In the genomic region with DNA sequence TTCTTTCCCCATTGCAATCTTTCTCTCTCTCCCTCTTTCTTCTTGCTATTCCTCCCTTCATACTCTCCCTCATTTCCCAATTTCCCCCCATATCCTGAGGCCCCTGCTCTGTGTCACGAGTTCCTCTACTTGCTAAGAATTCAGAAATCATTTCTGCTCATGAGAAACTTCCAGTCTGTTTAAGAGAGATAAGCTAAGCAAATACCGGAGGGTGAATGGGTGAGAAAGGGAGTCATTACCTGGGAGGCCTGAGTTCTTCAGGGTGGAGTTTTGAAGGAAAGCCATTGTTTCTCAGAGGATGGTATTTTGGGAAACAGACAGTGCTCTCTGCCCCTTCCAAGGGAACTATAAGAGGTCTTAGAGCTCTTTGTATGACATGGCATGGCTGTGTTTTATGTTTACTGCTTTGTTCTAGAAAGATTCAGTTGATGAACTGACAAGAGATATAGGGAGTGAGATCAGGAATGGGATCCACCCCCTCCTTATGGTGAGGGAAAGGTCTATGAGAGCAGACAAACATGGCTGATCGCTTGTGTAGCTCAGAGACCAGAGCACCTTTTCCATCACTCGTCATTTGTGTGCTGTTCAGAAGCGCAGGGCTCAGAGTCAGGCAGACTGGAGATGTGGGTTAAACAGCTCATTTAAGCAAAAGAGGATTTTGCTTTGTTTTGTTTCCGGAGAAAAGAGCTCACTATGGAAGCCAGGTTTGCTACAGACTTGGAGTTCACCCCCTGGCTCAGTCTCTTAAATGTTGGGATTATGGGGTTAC, we compare ENCODE assay signal across 20 mouse cellular contexts.
DNase-seq lines count a peak whose midpoint lies in the region; ATAC-seq lines count a peak whose summit lies in the region.
"Had no signal": no experiment of that assay in that cellular context is flagged by ENCODE, and none has a peak within 500 bp of the region (broad histone marks: within the 10 kb centered on the region; RNA-seq: fewer than 3 reads in every experiment).

No protein-coding gene starts in this region.

- ATAC-seq in hindbrain, embryonic 15.5 days (ENCODE audit: low FRiP score, low read depth): no peak
- ATAC-seq in hindbrain, embryonic 16.5 days: no peak
- no peak for ATAC-seq in midbrain, embryonic 14.5 days (ENCODE audit: low FRiP score, low TSS enrichment)
- ATAC-seq in forebrain, embryonic 15.5 days (replicated peaks): peak; percentile 69
- ATAC-seq in stomach, embryonic 16.5 days (ENCODE audit: insufficient read depth, low FRiP score): peak; percentile 68; the same call in 1 of the 2 replicates

- 65% methylated on average over 6 of the region's 6 CpGs for WGBS in hindbrain, embryonic 15.5 days
- WGBS in hindbrain, embryonic 16.5 days: 68% methylated on average over 6 of the region's 6 CpGs
- 68% methylated on average over 6 of the region's 6 CpGs for WGBS in midbrain, embryonic 14.5 days
- 76% methylated on average over 6 of the region's 6 CpGs for WGBS in midbrain, embryonic 10.5 days
- WGBS in forebrain, embryonic 15.5 days: 31% methylated on average over 6 of the region's 6 CpGs
- 45% methylated on average over 6 of the region's 6 CpGs for WGBS in stomach, embryonic 16.5 days

- no peak overlapping the region for H3K9ac ChIP-seq in hindbrain, embryonic 15.5 days
- no peak overlapping the region for H3K9ac ChIP-seq in hindbrain, embryonic 16.5 days (ENCODE audit: low read depth, low read length)
- H3K9ac ChIP-seq in midbrain, embryonic 14.5 days (replicated peaks; ENCODE audit: low read length): no peak overlapping the region
- no peak overlapping the region for H3K9ac ChIP-seq in forebrain, embryonic 15.5 days (replicated peaks)
- no peak overlapping the region for H3K9ac ChIP-seq in stomach, embryonic 16.5 days (ENCODE audit: low read length)
- H3K9ac ChIP-seq: embryonic facial prominence, embryonic 15.5 days; limb, embryonic 13.5 days had no signal

- H3K36me3 ChIP-seq in hindbrain, embryonic 15.5 days: no peaks in the 10 kb centered on the region
- H3K36me3 ChIP-seq in hindbrain, embryonic 16.5 days (ENCODE audit: control insufficient read depth, insufficient read depth, low read length): no peaks in the 10 kb centered on the region
- H3K36me3 ChIP-seq in midbrain, embryonic 14.5 days (ENCODE audit: control insufficient read depth, insufficient read depth, low read length): no peaks in the 10 kb centered on the region
- H3K36me3 ChIP-seq in midbrain, embryonic 10.5 days: no peaks in the 10 kb centered on the region
- H3K36me3 ChIP-seq in forebrain, embryonic 15.5 days: no peaks in the 10 kb centered on the region
- no peaks in the 10 kb centered on the region for H3K36me3 ChIP-seq in stomach, embryonic 16.5 days (ENCODE audit: control insufficient read depth, insufficient read depth, low read length)
- H3K36me3 ChIP-seq: embryonic facial prominence, embryonic 15.5 days; limb, embryonic 13.5 days had no signal

- no peaks in the 10 kb centered on the region for H3K9me3 ChIP-seq in hindbrain, embryonic 15.5 days
- no peaks in the 10 kb centered on the region for H3K9me3 ChIP-seq in hindbrain, embryonic 16.5 days (ENCODE audit: control insufficient read depth, low read length)
- H3K9me3 ChIP-seq in midbrain, embryonic 14.5 days (ENCODE audit: control insufficient read depth, low read length): no peaks in the 10 kb centered on the region
- no peaks in the 10 kb centered on the region for H3K9me3 ChIP-seq in midbrain, embryonic 10.5 days (replicated peaks)
- no peaks in the 10 kb centered on the region for H3K9me3 ChIP-seq in forebrain, embryonic 15.5 days
- no peaks in the 10 kb centered on the region for H3K9me3 ChIP-seq in stomach, embryonic 16.5 days (replicated peaks; ENCODE audit: control insufficient read depth, low read length)
- H3K9me3 ChIP-seq: embryonic facial prominence, embryonic 15.5 days; limb, embryonic 13.5 days had no signal

- H3K4me2 ChIP-seq in hindbrain, embryonic 15.5 days: no peak overlapping the region
- no peak overlapping the region for H3K4me2 ChIP-seq in hindbrain, embryonic 16.5 days (ENCODE audit: low read length)
- H3K4me2 ChIP-seq in midbrain, embryonic 14.5 days (ENCODE audit: low read length): no peak overlapping the region
- no peak overlapping the region for H3K4me2 ChIP-seq in forebrain, embryonic 15.5 days (replicated peaks)
- no peak overlapping the region for H3K4me2 ChIP-seq in stomach, embryonic 16.5 days (ENCODE audit: low read depth, low read length)
- H3K4me2 ChIP-seq: embryonic facial prominence, embryonic 15.5 days; limb, embryonic 13.5 days had no signal

- H3K27ac ChIP-seq in hindbrain, embryonic 15.5 days (replicated peaks): 0 out of 2 replicates have a peak overlapping the region, but pooled peaks have one; percentile 21
- no peak overlapping the region for H3K27ac ChIP-seq in hindbrain, embryonic 16.5 days (ENCODE audit: low read depth, low read length)
- no peak overlapping the region for H3K27ac ChIP-seq in midbrain, embryonic 14.5 days (replicated peaks; ENCODE audit: low read depth, low read length)
- H3K27ac ChIP-seq in midbrain, embryonic 10.5 days (replicated peaks): no peak overlapping the region
- peak overlapping the region; percentile 74 for H3K27ac ChIP-seq in forebrain, embryonic 15.5 days (replicated peaks)
- H3K27ac ChIP-seq in stomach, embryonic 16.5 days (ENCODE audit: low read length): no peak overlapping the region
- H3K27ac ChIP-seq: embryonic facial prominence, embryonic 15.5 days; heart, adult 2 months; limb, embryonic 13.5 days had no signal

- DNase-seq in midbrain, embryonic 14.5 days: peak; percentile 15
- no peak for DNase-seq in midbrain, embryonic 10.5 days (ENCODE audit: low spot score)
- DNase-seq in cerebellum, adult 11-12 months: no peak
- no peak for DNase-seq in urinary bladder, adult 2 months (ENCODE audit: low spot score)
- DNase-seq: adrenal gland, postnatal 36 days; embryo, embryonic 11 days; gastrocnemius, postnatal 10 days; heart, adult 2 months; kidney, adult 9 months; kidney, postnatal 36 days; lung, adult 2 months; thymus, postnatal 14 days had no signal

- H3K4me1 ChIP-seq in hindbrain, embryonic 15.5 days (replicated peaks): peaks cover 13% of the 10 kb centered on the region; the same call in 1 of the 2 replicates
- peaks cover 2% of the 10 kb centered on the region for H3K4me1 ChIP-seq in hindbrain, embryonic 16.5 days (ENCODE audit: control insufficient read depth, insufficient read depth, low read depth, low read length)
- H3K4me1 ChIP-seq in midbrain, embryonic 14.5 days (ENCODE audit: control insufficient read depth, insufficient read depth, low read length): 0 out of 2 replicates have a peak, but pooled peaks cover 6% of the 10 kb centered on the region
- H3K4me1 ChIP-seq in midbrain, embryonic 10.5 days: peaks cover 11% of the 10 kb centered on the region
- H3K4me1 ChIP-seq in forebrain, embryonic 15.5 days: peaks cover 26% of the 10 kb centered on the region
- peaks cover 9% of the 10 kb centered on the region; the same call in 1 of the 2 replicates for H3K4me1 ChIP-seq in stomach, embryonic 16.5 days (ENCODE audit: control insufficient read depth, insufficient read depth, low read length)

- no peaks in the 10 kb centered on the region for H3K27me3 ChIP-seq in hindbrain, embryonic 15.5 days
- H3K27me3 ChIP-seq in hindbrain, embryonic 16.5 days (replicated peaks; ENCODE audit: control insufficient read depth, insufficient read depth, low read length): no peaks in the 10 kb centered on the region
- no peaks in the 10 kb centered on the region for H3K27me3 ChIP-seq in midbrain, embryonic 14.5 days (ENCODE audit: control insufficient read depth, insufficient read depth, low read length)
- no peaks in the 10 kb centered on the region; the same call in 1 of the 2 replicates for H3K27me3 ChIP-seq in midbrain, embryonic 10.5 days (ENCODE audit: low read depth, poor library complexity, severe bottlenecking)
- H3K27me3 ChIP-seq in forebrain, embryonic 15.5 days: no peaks in the 10 kb centered on the region
- no peaks in the 10 kb centered on the region for H3K27me3 ChIP-seq in stomach, embryonic 16.5 days (ENCODE audit: control insufficient read depth, insufficient read depth, low read length)
- H3K27me3 ChIP-seq: embryonic facial prominence, embryonic 15.5 days; limb, embryonic 13.5 days had no signal

- H3K4me3 ChIP-seq in hindbrain, embryonic 15.5 days: no peak overlapping the region
- H3K4me3 ChIP-seq in hindbrain, embryonic 16.5 days (ENCODE audit: low read length): no peak overlapping the region
- no peak overlapping the region for H3K4me3 ChIP-seq in midbrain, embryonic 14.5 days (replicated peaks; ENCODE audit: low read depth, low read length)
- no peak overlapping the region for H3K4me3 ChIP-seq in midbrain, embryonic 10.5 days
- H3K4me3 ChIP-seq in forebrain, embryonic 15.5 days: no peak overlapping the region
- no peak overlapping the region for H3K4me3 ChIP-seq in stomach, embryonic 16.5 days (replicated peaks; ENCODE audit: low read length)
- H3K4me3 ChIP-seq: embryonic facial prominence, embryonic 15.5 days; heart, adult 2 months; limb, embryonic 13.5 days; megakaryocyte, embryonic 14.5 days; myocyte had no signal

Comparison
In these comparisons a context has a peak if more than half of its experiments do, and no peak if none do; other contexts are left out.
1. H3K27ac ChIP-seq: peak in hindbrain, embryonic 15.5 days (single experiment) and forebrain, embryonic 15.5 days (single experiment); none in hindbrain, embryonic 16.5 days (single experiment), midbrain, embryonic 14.5 days (single experiment), midbrain, embryonic 10.5 days (single experiment) and stomach, embryonic 16.5 days (single experiment).
2. ATAC-seq: peak in forebrain, embryonic 15.5 days (single experiment) and stomach, embryonic 16.5 days (single experiment); none in hindbrain, embryonic 15.5 days (single experiment), hindbrain, embryonic 16.5 days (single experiment) and midbrain, embryonic 14.5 days (single experiment).